Mouse (Mus musculus) neural tube, embryonic 15.5 days (tissue): ENCODE data around the gene Lilrb4a. TPM values are rescaled to one million over a fixed set of nuclear protein-coding genes. Genes with fewer than 3 reads are reported as not detected.

ENCODE experiments used
- ATAC-seq: fragments of 200-750 bp; cut with Nextera tagmentation; 2 replicates; pipeline ENCODE4 v1.8.0; 2017; ENCODE audit warnings: mild to moderate bottlenecking, moderate TSS enrichment, moderate library complexity; ENCODE audit not compliant: low FRiP score
- H3K27ac ChIP-seq: fragments of 300-500 bp; sonication (generic); replicated peaks from 2 replicates; pipeline ENCODE4 v1.5.1; 2015; ENCODE audit warnings: mild to moderate bottlenecking, inconsistent platforms
- H3K27me3 ChIP-seq: fragments of 300-500 bp; sonication (generic); replicated peaks from 2 replicates; pipeline ENCODE4 v1.6.1; 2015; ENCODE audit warnings: inconsistent platforms
- H3K36me3 ChIP-seq: fragments of 300-500 bp; sonication (generic); 2 replicates; pipeline ENCODE4 v1.6.1; 2015; ENCODE audit warnings: inconsistent platforms
- H3K4me1 ChIP-seq: fragments of 300-500 bp; sonication (generic); 2 replicates; pipeline ENCODE4 v1.6.1; 2015; ENCODE audit warnings: inconsistent platforms
- H3K4me2 ChIP-seq: fragments of 300-500 bp; sonication (generic); 2 replicates; pipeline ENCODE4 v1.6.1; 2015; ENCODE audit warnings: inconsistent platforms, mild to moderate bottlenecking, moderate library complexity
- H3K4me3 ChIP-seq: fragments of 300-500 bp; sonication (generic); replicated peaks from 2 replicates; pipeline ENCODE4 v1.5.1; 2015; ENCODE audit warnings: mild to moderate bottlenecking, inconsistent platforms
- H3K9ac ChIP-seq: fragments of 300-500 bp; sonication (generic); replicated peaks from 2 replicates; pipeline ENCODE4 v1.6.1; 2015; ENCODE audit warnings: mild to moderate bottlenecking, inconsistent platforms
- H3K9me3 ChIP-seq: fragments of 300-500 bp; sonication (generic); replicated peaks from 2 replicates; pipeline ENCODE4 v1.6.1; 2016; ENCODE audit warnings: inconsistent platforms
- WGBS: fragments of 180-500 bp; shearing (Covaris S2); methylation state at CpG from one replicate; pipeline ENCODE4 v1.1.7; 2015; ENCODE audit warnings: mixed read lengths; 5-methylcytosine and 5-hydroxymethylcytosine counted together
- polyA plus RNA-seq: library from polyadenylated mRNA; unstranded; fragments of >200 nt; fragmentation: Nextera tagmentation; extraction: Ambion mirVana; gene quantifications from 2 replicates; pipeline ENCODE4 v1.2.1, GENCODE M21; 2015

Lilrb4a gene
- polyA plus RNA-seq, 1 experiment from 2014 or later: 0.79 TPM

DNA sequence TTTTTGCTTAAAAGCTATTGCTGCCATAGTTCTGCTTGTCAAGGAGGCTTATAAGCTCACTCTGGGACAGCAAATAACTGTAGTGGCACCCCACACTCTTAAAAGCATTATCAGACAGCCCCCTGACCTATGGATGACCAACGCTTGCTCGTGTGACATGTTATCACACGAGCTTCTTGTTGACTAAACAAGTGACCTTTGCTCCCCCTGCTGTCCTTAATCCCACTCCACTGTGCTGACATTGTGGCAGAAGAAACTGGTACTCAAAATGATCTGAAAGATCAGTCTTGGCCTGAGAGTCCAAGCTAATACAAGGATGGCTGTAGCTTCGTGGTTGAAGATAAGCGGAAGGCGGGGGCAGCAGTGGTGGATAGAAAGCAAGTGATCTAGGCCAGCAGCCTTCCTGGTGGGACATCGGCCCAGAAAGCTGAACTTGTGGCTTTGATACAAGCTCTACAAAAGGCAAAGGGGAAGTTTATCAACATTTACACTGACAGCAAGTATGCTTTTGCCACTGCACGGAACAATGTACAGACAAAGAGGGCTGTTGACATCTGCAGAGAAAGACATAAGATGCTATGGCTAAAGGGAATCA is 38.2 kb downstream of the Lilrb4a start:
- no peak overlapping the region for H3K4me2 ChIP-seq
- 87% methylated on average over 8 of the region's 8 CpGs for WGBS
- H3K4me3 ChIP-seq: no peak overlapping the region
- H3K27me3 ChIP-seq: no peaks in the 10 kb centered on the region
- H3K27ac ChIP-seq: no peak overlapping the region
- H3K9me3 ChIP-seq: no peaks in the 10 kb centered on the region
- H3K4me1 ChIP-seq: no peaks in the 10 kb centered on the region
- ATAC-seq: no peak
- no peaks in the 10 kb centered on the region for H3K36me3 ChIP-seq
- H3K9ac ChIP-seq: no peak overlapping the region

DNA sequence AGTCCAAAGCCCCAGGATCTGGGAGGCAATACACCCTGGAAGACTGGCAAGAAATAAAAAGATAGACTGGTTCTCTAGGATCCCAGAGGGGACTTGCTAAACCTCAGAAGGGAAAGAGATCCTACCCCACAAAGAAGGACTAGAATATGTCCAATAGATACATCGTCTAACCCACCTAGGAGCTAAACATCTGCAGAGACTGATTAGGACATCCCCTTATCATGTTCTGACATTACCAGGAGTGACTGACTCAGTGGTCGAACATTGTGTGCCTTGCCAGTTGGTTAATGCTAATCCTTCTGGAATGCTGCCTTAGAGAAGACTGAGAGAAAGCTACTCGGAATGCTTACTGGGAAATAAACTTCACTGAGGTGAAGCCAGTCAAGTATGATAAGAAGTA is 38.7 kb downstream of the Lilrb4a start:
- 84% methylated on average over 3 of the region's 3 CpGs for WGBS
- Histone ChIP-seq H3K27ac (no peak overlapping the region), H3K27me3 (no peaks in the 10 kb centered on the region), H3K36me3 (no peaks in the 10 kb centered on the region), H3K4me3 (no peak overlapping the region), H3K4me1 (no peaks in the 10 kb centered on the region), H3K9ac (no peak overlapping the region), H3K9me3 (no peaks in the 10 kb centered on the region), H3K4me2 (no peak overlapping the region)
- ATAC-seq: no peak

DNA sequence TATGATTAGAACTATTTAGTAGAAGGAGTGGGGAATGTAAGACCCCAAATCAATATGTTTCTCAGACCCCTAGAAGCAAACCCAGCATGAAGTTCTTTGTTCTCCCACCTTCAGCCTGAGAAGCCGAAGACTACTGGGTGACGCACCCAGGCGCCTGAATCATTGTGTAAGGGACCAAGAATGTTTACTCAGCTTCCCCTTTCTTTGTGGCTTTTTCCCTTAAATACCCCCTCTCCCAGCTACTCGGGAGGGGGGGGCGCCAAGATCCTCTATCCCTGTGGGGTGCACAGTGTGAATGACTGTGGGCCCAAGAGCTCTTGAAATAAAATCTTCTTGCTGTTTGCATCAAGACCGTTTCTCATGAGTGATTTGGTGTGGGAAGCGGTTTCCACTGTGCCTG is 40.1 kb downstream of the Lilrb4a start:
- no peaks in the 10 kb centered on the region for H3K36me3 ChIP-seq
- WGBS: 90% methylated on average over 7 of the region's 7 CpGs
- no peaks in the 10 kb centered on the region for H3K27me3 ChIP-seq
- no peak overlapping the region for H3K4me2 ChIP-seq
- H3K4me3 ChIP-seq: no peak overlapping the region
- H3K9ac ChIP-seq: no peak overlapping the region
- ATAC-seq: no peak
- no peaks in the 10 kb centered on the region for H3K4me1 ChIP-seq
- no peak overlapping the region for H3K27ac ChIP-seq
- H3K9me3 ChIP-seq: no peaks in the 10 kb centered on the region

Other genes starting within 250 kb of the Lilrb4a start
- gene Gm49339, start 10.3 kb upstream of the Lilrb4a start, polyA plus RNA-seq: not detected in 2 replicates
- gene Lilr4b, start 10.3 kb upstream of the Lilrb4a start, polyA plus RNA-seq: 0.52 and 0.65 TPM in 2 replicates
- 1.3 and 1.6 TPM in 2 replicates for gene Fam162b, start 99.6 kb downstream of the Lilrb4a start, polyA plus RNA-seq
- not detected in 2 replicates for gene Gprc6a, start 140.5 kb downstream of the Lilrb4a start, polyA plus RNA-seq
- 0.45 and 0.46 TPM in 2 replicates for gene Rfx6, start 186.8 kb downstream of the Lilrb4a start, polyA plus RNA-seq